Mouse (Mus musculus) embryonic facial prominence, embryonic 11.5 days (tissue): ENCODE measurements around the gene Lysmd4. TPM values are rescaled to one million over a fixed set of nuclear protein-coding genes. Genes with fewer than 3 reads are reported as not detected.

Experiments
- ATAC-seq: fragments of 200-750 bp; cut with Nextera tagmentation; replicated peaks from 2 replicates; pipeline ENCODE4 v1.8.0; 2017; ENCODE audit warnings: low read depth; ENCODE audit not compliant: insufficient number of reproducible peaks, low FRiP score, low TSS enrichment
- DNase-seq: peaks from one replicate; pipeline ENCODE4 v3.0.0-alpha.2; 2015; ENCODE audit warnings: low spot score
- H3K27ac ChIP-seq: fragments of 300-500 bp; sonication (generic); replicated peaks from 2 replicates; pipeline ENCODE4 v1.5.1; 2014; ENCODE audit warnings: mild to moderate bottlenecking, low read depth, low read length, control low read depth
- H3K27me3 ChIP-seq: fragments of 300-500 bp; sonication (generic); 2 replicates; pipeline ENCODE4 v1.6.1; 2014; ENCODE audit warnings: mild to moderate bottlenecking, low read length, moderate library complexity, mixed read lengths; ENCODE audit not compliant: control insufficient read depth, insufficient read depth
- H3K36me3 ChIP-seq: fragments of 300-500 bp; sonication (generic); replicated peaks from 2 replicates; pipeline ENCODE4 v1.6.1; 2014; ENCODE audit warnings: low read depth, mild to moderate bottlenecking, low read length, moderate library complexity, mixed read lengths; ENCODE audit not compliant: control insufficient read depth, insufficient read depth
- H3K4me1 ChIP-seq: fragments of 300-500 bp; sonication (generic); 2 replicates; pipeline ENCODE4 v1.6.1; 2014; ENCODE audit warnings: low read length, mixed read lengths; ENCODE audit not compliant: control insufficient read depth, insufficient read depth
- H3K4me2 ChIP-seq: fragments of 300-500 bp; sonication (generic); 2 replicates; pipeline ENCODE4 v1.6.1; 2014; ENCODE audit warnings: low read depth, mild to moderate bottlenecking, control low read depth, low read length, moderate library complexity
- H3K4me3 ChIP-seq: fragments of 300-500 bp; sonication (generic); 2 replicates; pipeline ENCODE4 v1.5.1; 2014; ENCODE audit warnings: low read depth, low read length, control low read depth
- H3K9ac ChIP-seq: fragments of 300-500 bp; sonication (generic); replicated peaks from 2 replicates; pipeline ENCODE4 v1.6.1; 2014; ENCODE audit warnings: mild to moderate bottlenecking, control low read depth, low read length
- H3K9me3 ChIP-seq: fragments of 300-500 bp; sonication (generic); replicated peaks from 2 replicates; pipeline ENCODE4 v1.6.1; 2016; ENCODE audit warnings: mild to moderate bottlenecking, low read length, inconsistent platforms, mixed read lengths; ENCODE audit not compliant: control insufficient read depth
- WGBS: fragments of 180-500 bp; shearing (Covaris S2); extraction: QIAGEN DNeasy Blood & Tissue Kit; methylation state at CpG from one replicate; pipeline ENCODE4 v1.1.7; 2014; 5-methylcytosine and 5-hydroxymethylcytosine counted together
- polyA plus RNA-seq: library from polyadenylated mRNA; unstranded; fragments of >200 nt; fragmentation: Nextera tagmentation; extraction: Ambion mirVana; gene quantifications from 2 replicates; pipeline ENCODE4 v1.2.1, GENCODE M21; 2014

Lysmd4 gene
- polyA plus RNA-seq, 1 experiment from 2014 or later, result 11.8 TPM

DNA sequence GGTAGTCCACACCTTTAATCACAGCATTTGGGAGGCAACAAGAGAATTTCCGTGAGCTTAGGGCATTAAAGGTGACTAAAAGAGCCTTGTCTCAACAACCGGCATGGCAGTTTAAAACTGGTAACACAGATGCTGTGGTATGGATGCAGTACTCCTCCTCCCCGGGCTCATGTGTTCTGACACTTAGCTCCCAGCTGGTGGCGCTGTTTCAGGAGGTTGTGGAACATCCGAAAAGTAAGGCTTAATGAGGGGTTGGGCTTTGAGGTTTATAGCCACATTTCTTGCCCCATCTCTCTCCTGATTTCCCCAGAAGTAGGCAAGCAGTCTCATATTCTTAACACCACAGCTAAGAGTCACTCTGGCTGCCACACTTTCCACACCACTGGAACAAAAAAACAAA is 133.5 kb downstream of the Lysmd4 start:
- 92% methylated on average over 5 of the region's 5 CpGs for whole genome bisulfite sequencing
- Histone ChIP-seq H3K27me3 (no peaks in the 10 kb centered on the region), H3K4me1 (no peaks in the 10 kb centered on the region), H3K4me3 (no peak overlapping the region), H3K36me3 (no peaks in the 10 kb centered on the region), H3K9ac (no peak overlapping the region), H3K27ac (no peak overlapping the region), H3K9me3 (no peaks in the 10 kb centered on the region), H3K4me2 (no peak overlapping the region)
- ATAC-seq (no peak), DNase-seq (no peak)

Other genes with a start within 250 kb of the Lysmd4 start
- gene Mef2a, start 150.3 kb downstream of the Lysmd4 start, polyA plus RNA-seq, result 23.3 and 29.4 TPM in 2 replicates